Mouse (Mus musculus): ENCODE measurements at regions not wholly inside any gene's neighbourhood (a gene's known extent, or its start where the extent isn't known, plus 50 kb on each side); places are given as distances from the start of the nearest gene placed in this dataset.

DNA sequence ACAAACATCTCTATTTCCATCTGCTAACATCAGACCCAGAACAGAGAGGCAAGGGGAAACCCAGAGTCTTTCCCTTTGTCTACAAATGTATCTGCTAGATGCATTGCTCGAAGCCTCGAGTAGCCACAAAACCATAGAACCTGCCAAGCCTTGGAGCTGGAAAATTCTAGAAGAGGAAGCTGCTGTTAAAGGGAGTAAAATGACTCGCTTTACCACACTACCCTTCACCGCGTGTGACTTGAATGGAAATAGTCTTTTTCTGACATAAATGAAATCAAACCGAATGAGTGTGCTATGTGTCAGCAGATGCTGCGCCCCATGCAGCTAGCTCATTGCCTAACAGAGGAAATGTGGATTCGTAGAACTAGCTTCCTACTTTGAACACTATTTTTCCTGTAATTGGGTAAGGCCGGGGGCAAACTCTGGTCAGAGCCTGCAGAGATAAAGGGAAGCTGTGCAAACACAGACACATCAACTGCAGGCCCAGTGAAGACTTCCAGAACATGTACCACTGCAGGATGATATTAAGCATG, 63.3 kb upstream of the Rbpj start:
- TF ChIP-seq CTCF (IDR thresholded peaks at IDR 0.05; ENCODE audit: low read depth) (no peak), EP300 (IDR thresholded peaks at IDR 0.05; ENCODE audit: low read depth) (no peak)
